Mouse (Mus musculus) left cerebral cortex, postnatal 4 days (tissue): ENCODE results near the gene Hist1h2af. TPM values are rescaled to one million over a fixed set of nuclear protein-coding genes. Genes with fewer than 3 reads are reported as not detected.
"Not testable (repeated sequence)": the region's sequence is repeated elsewhere in the genome, so short reads cannot be mapped to it uniquely, and the experiment has no call there.

Source experiments
- DNase-seq: peaks from one replicate; pipeline ENCODE4 v3.0.0-alpha.2; 2022
- intact Hi-C: fragments of 180-260 bp; cut with DNase I; formaldehyde crosslinking; loops from one replicate; pipeline ENCODE4 v1.15.1; 2025
- total RNA-seq, 2 experiments: library from RNA; stranded (reverse); gene quantifications; 2 replicates each; pipeline ENCODE4 v1.2.3; 2021

Gene Hist1h2af
- total RNA-seq, 2 experiments from 2014 or later: 74.6 to 86.0 TPM

- intact Hi-C loops: no loop called here
- DNase-seq: no peak
These were observed 1.2 kb upstream of the Hist1h2af start for GRCm38 (mm10) chr13:23532262-23533075.

- intact Hi-C loops: no loop called here
These were observed 844 bp downstream of the Hist1h2af start for GRCm38 (mm10) chr13:23534368-23535131.

GRCm38 (mm10) chr13:23535137-23536075, 1.7 kb downstream of the Hist1h2af start, which contains the start of gene Hist1h3g:
Hist1h3g (plus strand) TSS chr13:23535422.
- intact Hi-C loops: not testable (repeated sequence)
- DNase-seq: peak; percentile 90

More at GRCm38 (mm10) chr13:23534368-23535131, 844 bp downstream of the Hist1h2af start:
- DNase-seq: no peak

DNA sequence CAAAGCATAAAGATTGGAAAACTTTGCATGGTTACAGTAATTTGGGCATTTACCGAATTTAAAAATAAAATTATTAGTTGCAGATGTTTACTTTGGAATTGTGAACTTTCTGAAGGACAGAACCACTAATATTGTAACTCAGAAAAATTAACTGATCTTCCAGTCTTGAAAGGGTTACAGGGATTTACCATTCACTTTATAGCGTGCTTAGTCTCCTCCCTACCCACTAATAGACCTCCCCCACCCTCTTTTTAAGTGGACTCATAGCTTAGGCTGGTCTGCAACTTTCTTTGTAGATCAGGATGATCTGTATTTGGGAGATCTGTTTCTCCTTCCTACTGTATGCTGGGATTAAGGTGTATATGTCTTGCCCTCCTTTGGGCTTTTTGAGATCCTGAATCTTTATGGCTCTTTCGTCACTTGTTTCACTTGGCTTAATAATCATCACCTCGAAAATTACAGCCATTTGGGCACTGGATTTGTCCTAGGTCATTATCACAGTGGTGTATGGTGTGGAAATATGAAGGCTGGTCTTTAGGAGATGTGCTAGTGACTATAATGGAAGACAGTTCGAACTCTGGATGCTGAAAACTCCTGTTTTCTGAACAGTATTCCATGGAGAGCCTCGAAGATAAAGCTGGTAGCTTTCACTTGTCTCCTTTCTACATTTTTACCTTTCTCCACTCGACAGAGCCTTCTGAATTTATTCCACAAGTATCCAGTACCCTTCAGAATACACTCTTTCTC, 2.5 kb downstream of the Hist1h2af start:
- intact Hi-C loops: no loop called here
- no peak for DNase-seq

DNA sequence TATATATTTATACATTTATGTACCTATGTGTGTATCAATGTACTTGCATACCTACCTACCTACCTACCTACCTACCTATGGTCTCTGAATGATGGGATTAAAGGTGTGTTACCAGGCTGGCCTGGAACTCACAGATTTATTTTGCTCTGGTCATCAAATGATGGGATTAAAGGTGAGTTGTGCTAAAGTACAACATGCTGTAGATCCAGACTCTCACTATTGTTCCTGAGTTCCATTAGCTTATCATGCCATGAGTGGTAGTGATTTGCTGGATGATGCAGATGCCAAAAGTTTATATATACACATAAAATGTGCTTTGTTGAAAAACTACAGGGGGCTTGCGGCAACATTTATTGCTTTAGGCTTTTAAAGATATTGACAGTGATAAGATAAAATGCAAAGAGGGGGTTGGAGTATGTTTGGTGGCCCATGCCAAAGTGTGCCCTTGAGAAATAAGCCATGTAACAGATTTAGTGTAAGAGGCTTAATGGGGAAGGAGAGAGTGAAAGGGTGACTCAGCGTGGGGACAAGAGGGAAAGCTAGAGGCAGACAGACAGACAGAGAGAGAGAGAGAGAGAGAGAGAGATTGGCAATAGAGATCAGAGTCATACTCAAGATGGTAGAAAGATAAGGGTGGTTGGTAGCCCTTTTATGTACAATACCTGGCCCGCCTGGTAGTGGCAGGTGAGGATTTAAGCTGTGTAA, 3.5 kb downstream of the Hist1h2af start:
- DNase-seq: no peak
- intact Hi-C loops: no loop called here

DNA sequence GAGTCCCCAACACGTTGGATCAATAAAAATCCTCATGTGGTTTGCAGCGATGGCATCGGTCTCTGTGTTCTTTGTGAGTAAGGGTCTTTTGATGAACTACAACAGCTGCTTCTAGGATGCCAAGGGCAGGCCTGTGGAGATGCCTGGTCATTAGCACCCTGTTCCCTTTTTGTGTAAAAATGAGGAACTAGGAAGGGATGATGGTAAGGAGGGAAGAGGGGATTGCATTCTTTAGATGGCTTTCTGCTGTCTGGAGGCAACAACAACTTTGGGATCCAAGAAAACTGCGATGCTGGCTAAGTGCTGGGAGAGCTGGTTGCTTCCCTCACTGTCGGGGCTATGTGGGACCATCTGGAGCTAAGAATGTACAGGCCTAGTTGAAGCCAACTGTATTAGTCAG, 4.5 kb downstream of the Hist1h2af start:
- intact Hi-C loops: no loop called here
- DNase-seq: no peak

- intact Hi-C loops, DNase-seq: not testable (repeated sequence)
These were observed 6.1 kb downstream of the Hist1h2af start for GRCm38 (mm10) chr13:23539821-23540220.

DNA sequence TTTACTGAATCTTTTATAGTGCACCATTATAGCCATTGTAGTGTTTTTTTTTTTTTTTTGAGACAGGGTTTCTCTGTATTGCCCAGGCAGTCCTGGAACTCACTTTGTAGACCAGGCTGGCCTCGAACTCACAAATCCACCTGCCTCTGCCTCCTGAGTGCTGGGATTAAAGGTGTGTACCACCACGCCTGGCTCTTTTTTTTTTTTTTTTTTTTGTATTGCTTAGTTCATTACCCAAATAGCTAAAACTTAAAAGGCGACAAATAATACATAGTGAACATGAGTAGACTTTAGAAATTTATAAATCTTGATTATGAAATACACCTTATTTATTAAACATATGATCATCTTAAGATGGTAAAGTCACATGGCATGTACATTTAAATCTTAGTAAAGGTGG, 7.8 kb downstream of the Hist1h2af start:
- DNase-seq: no peak

GRCm38 (mm10) chr13:23542225-23542980, 8.7 kb downstream of the Hist1h2af start:
- DNase-seq, intact Hi-C loops: not testable (repeated sequence)

More for the DNA sequence above, 7.8 kb downstream of the Hist1h2af start:
- intact Hi-C loops: no loop called here

DNA sequence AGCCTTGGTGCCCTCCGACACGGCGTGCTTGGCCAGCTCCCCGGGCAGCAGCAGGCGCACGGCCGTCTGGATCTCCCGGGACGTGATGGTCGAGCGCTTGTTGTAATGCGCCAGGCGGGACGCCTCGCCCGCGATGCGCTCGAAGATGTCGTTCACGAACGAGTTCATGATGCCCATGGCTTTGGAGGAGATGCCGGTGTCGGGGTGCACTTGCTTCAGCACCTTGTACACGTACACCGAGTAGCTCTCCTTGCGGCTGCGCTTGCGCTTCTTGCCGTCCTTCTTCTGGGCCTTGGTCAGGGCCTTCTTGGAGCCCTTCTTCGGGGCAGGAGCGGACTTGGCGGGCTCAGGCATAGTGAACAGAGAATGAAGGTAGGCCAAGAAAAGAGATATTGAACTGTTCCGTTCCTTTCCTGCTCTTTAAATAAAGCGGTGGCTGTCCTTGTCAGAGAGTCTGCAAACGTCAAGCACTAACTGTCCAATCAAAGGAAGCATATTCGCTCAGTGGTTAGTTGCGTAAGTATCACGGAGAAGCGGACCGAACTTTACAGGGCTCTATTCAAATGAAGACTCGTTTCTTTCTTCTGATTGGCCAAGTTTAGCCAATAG, 9.4 kb downstream of the Hist1h2af start, which contains the start of gene Hist1h2bh:
Gene Hist1h2bh (minus strand): TSS at position 394 of the 609 bp plus-strand sequence.
- DNase-seq: peak; percentile 43
- intact Hi-C loops: not testable (repeated sequence)

DNA sequence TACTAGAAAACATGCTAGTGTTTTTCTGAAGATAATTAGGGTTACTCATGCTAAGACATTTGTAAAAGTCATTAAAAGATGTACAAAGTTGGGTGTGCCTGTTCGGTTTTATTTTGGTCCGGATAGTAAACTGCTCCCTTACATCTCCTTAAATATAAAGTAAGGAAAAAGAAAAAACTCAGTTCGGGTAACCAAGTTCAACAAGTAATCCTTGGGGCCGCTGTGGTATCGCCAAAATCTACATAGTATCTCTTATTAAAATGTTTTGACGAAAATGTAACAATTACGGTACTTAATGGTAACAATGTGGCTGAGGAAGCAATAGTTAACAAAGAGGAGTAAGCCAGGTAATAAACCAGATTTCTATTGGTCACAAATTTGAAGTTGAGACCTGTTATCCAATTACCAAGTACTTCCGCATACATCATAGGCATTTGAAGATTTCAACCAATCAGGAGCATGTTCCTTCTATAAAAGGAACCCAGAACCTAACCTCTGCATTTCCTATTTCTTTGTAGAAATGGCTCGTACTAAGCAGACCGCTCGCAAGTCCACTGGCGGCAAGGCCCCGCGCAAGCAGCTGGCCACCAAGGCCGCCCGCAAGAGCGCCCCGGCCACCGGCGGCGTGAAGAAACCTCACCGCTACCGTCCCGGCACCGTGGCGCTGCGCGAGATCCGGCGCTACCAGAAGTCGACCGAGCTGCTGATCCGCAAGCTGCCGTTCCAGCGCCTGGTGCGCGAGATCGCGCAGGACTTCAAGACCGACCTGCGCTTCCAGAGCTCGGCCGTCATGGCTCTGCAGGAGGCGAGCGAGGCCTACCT, 10.5 kb downstream of the Hist1h2af start, which contains the start of gene Hist1h3f:
Gene Hist1h3f (plus strand): TSS at position 88 of the 822 bp plus-strand sequence.
- peak; percentile 60 for DNase-seq
- intact Hi-C loops: no loop called here

DNA sequence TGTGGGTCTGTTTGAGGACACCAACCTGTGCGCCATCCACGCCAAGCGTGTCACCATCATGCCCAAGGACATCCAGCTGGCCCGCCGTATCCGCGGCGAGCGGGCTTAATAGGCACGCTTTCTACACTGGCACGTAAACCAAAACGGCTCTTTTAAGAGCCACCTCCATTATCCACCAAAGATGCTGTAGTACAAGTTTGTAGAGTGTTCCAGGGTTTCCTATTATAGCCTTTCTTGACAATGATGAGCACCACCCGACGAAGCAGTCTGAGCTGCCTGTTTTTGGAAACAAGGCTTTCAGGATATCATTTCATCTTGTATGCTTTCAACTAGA, 11.0 kb downstream of the Hist1h2af start:
- intact Hi-C loops, DNase-seq: not testable (repeated sequence)

GRCm38 (mm10) chr13:23546694-23547093, 13.0 kb downstream of the Hist1h2af start:
- intact Hi-C loops: no loop called here
- DNase-seq: no peak

- no peak for DNase-seq
- intact Hi-C loops: no loop called here
These were observed 17.0 kb downstream of the Hist1h2af start for GRCm38 (mm10) chr13:23550761-23551145.

DNA sequence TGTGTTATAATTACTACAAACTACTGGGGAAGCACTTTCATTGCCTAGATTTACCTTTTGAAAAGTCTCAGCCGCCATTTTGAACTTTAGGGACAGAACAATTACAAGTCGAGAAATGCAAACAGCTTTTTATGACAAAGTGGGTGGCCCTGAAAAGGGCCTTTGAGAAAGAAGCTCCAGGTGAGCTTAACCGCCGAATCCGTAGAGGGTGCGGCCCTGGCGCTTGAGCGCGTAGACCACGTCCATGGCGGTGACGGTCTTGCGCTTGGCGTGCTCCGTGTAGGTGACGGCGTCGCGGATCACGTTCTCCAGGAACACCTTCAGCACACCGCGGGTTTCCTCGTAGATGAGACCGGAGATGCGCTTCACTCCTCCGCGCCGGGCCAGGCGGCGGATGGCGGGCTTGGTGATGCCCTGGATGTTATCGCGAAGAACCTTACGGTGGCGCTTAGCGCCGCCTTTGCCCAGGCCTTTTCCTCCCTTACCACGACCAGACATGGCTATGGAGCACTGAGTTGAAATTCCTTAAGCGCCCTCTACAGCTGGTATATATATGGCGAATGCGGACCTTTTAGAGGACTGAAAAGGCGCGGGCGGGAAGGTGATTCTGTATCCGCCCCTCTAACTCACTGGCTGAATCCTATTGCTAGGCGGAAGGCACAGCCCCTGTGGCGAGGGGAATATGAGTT, 17.6 kb downstream of the Hist1h2af start, which contains the start of gene Hist1h4f:
Gene Hist1h4f (minus strand): TSS at position 503 of the 689 bp plus-strand sequence.
- intact Hi-C loops: not testable (repeated sequence)
- DNase-seq: peak; percentile 90
